Mouse (Mus musculus) bone marrow, adult 2 months (tissue): Measurements from ENCODE around the gene Ddah2.

ENCODE experiments used
- CTCF ChIP-seq: fragments of 200-500 bp; IDR thresholded peaks from 2 replicates; pipeline ENCODE4 v1.5.1; 2011; ENCODE audit warnings: low read length, control low read depth; ENCODE audit not compliant: control insufficient read depth, insufficient read depth
- POLR2A ChIP-seq: fragments of 200-500 bp; IDR thresholded peaks from 2 replicates; pipeline ENCODE4 v1.6.1; 2011; ENCODE audit warnings: low read depth, mild to moderate bottlenecking, control low read depth, low read length, borderline replicate concordance; ENCODE audit not compliant: control insufficient read depth

DNA sequence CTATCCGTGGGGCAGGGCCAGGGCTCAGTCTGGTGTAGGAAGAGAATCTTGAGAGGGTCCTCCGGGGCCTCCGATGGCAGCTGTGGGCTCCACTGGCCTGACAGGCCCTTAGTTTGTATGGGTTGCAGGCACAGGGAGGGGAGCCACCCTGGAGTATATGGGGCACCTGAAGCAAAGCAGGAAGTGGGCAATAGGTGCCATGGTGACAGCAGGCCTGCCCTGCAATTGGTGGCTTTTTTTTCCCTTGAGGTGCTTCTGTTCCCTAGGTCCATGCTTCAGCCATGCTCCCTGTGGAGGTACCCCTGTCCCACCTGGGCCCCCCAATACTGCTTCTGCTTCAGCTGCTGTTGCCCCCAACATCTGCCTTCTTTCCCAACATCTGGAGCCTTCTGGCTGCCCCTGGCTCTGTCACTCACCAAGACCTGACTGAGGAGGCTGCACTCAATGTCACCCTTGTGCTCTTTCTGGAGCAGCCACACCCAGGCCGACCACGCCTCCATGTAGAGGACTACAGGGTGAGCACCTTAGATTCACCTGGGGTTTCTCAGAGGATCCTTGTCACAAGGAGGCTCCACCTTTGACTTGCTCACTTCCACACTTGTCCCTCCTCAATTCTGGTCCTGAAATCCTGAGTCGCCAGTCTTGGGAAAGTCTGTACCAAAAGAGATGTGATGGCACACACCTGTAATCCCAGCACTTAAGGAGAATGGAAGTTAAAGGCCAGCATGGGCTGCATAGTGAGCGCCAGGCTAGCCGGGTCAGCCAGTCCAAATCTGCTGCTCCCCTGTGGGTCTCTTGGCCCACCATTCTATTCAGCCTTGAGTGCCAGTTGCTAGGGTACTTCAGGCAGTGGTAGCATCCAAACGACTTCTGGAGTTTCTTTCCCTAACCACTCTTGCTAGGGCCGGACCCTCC is 41.8 kb upstream of the Ddah2 start:
- TF ChIP-seq CTCF (no peak), POLR2A (no peak)
